8 mouse cellular contexts compared by ENCODE assay signal in the genomic region with DNA sequence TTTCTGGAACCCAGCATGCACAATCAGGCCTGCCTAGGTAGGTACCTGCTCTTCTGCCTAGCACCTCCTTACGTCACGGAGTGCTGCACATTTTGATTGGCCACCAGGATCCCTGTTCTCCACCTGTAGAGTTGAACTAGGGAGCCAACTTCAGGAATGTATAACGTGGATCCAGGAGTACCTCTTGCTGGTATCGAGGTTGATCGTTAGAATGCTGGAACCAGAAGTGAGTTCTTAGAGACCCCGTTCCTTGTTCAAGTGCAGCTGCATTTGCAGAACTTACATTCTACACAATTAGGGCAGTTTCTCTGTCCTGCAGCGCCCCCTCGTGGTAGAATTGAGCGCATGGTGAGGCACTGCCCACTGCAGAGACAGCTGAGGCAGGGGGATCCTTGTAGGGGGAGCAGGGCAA. TPM values are rescaled to one million over a fixed set of nuclear protein-coding genes. Genes with fewer than 3 reads are reported as not detected.
A peak's percentile ranks its signal among the peaks of the same experiment; 100 is the strongest.
DNase-seq lines count a peak whose midpoint lies in the region; ATAC-seq and TF ChIP-seq lines count a peak whose summit lies in the region.

No protein-coding gene starts in this region.

- TF ChIP-seq POLR2A in testis, adult 2 months (IDR thresholded peaks at IDR 0.05; ENCODE audit: control insufficient read depth, low read depth, low read length) = no peak

- H3K36me3 ChIP-seq in testis, adult 2 months (ENCODE audit: control insufficient read depth, insufficient read depth, low read length) = no peaks in the 10 kb centered on the region
- no peaks in the 10 kb centered on the region for H3K36me3 ChIP-seq in liver, embryonic 16.5 days (ENCODE audit: control insufficient read depth, insufficient read depth)
- H3K36me3 ChIP-seq in neural tube, embryonic 13.5 days = no peaks in the 10 kb centered on the region

- no peaks in the 10 kb centered on the region for H3K27me3 ChIP-seq in testis, adult 2 months (ENCODE audit: control insufficient read depth, insufficient read depth, low read length)
- H3K27me3 ChIP-seq in liver, embryonic 16.5 days (ENCODE audit: control insufficient read depth, insufficient read depth, low read depth, low read length) = no peaks in the 10 kb centered on the region
- no peaks in the 10 kb centered on the region for H3K27me3 ChIP-seq in neural tube, embryonic 13.5 days

- TF ChIP-seq CTCF in testis, adult 2 months (IDR thresholded peaks at IDR 0.05; ENCODE audit: control insufficient read depth, insufficient read depth, insufficient replicate concordance, low read depth, low read length) = peak; percentile 73; the same call in 1 of the 2 replicates
- TF ChIP-seq CTCF in gastrocnemius, adult 2 months (IDR thresholded peaks at IDR 0.05) = peak; percentile 94; the same call in 1 of the 2 replicates

- no peak overlapping the region for H3K27ac ChIP-seq in testis, adult 2 months (ENCODE audit: control insufficient read depth, insufficient read depth, low read depth, low read length)
- no peak overlapping the region for H3K27ac ChIP-seq in gastrocnemius, adult 2 months
- H3K27ac ChIP-seq in liver, embryonic 16.5 days (ENCODE audit: low read length) = no peak overlapping the region
- H3K27ac ChIP-seq in neural tube, embryonic 13.5 days (replicated peaks) = no peak overlapping the region

- H3K4me1 ChIP-seq in testis, adult 2 months (ENCODE audit: control insufficient read depth, insufficient read depth, low read length) = peaks cover 4% of the 10 kb centered on the region
- no peaks in the 10 kb centered on the region for H3K4me1 ChIP-seq in liver, embryonic 16.5 days (ENCODE audit: control insufficient read depth, low read depth, low read length)
- no peaks in the 10 kb centered on the region for H3K4me1 ChIP-seq in neural tube, embryonic 13.5 days (replicated peaks)

- H3K9ac ChIP-seq in liver, embryonic 16.5 days (ENCODE audit: low read depth, low read length) = no peak overlapping the region
- H3K9ac ChIP-seq in neural tube, embryonic 13.5 days = no peak overlapping the region

- 13% methylated on average over 9 of the region's 9 CpGs for WGBS in liver, embryonic 16.5 days (ENCODE audit: insufficient replicate concordance)
- WGBS in neural tube, embryonic 13.5 days = 21% methylated on average over 9 of the region's 9 CpGs

- peak; percentile 44; the same call in 1 of the 2 replicates for ATAC-seq in liver, embryonic 16.5 days (ENCODE audit: low read depth)
- ATAC-seq in neural tube, embryonic 13.5 days (ENCODE audit: low read depth) = peak; percentile 38; the same call in 1 of the 2 replicates

- H3K4me2 ChIP-seq in liver, embryonic 16.5 days (ENCODE audit: low read depth, low read length) = no peak overlapping the region
- no peak overlapping the region for H3K4me2 ChIP-seq in neural tube, embryonic 13.5 days

- no peak for DNase-seq in testis, postnatal 14 days (ENCODE audit: low spot score)
- DNase-seq in cerebellum, adult 9-11 months = peak; percentile 83
- DNase-seq in gastrocnemius, adult 2 months = peak; percentile 86
- DNase-seq in kidney, adult 8-10 months = peak; percentile 86 to 94
- peak; percentile 91 for DNase-seq in testis, postnatal 10 days (ENCODE audit: low spot score)

- H3K9me3 ChIP-seq in liver, embryonic 16.5 days (replicated peaks; ENCODE audit: control insufficient read depth, low read length) = no peaks in the 10 kb centered on the region
- no peaks in the 10 kb centered on the region for H3K9me3 ChIP-seq in neural tube, embryonic 13.5 days

- H3K4me3 ChIP-seq in testis, adult 2 months (ENCODE audit: control insufficient read depth, low read depth, low read length) = no peak overlapping the region
- no peak overlapping the region for H3K4me3 ChIP-seq in gastrocnemius, adult 2 months
- H3K4me3 ChIP-seq in liver, embryonic 16.5 days (ENCODE audit: low read depth, low read length) = no peak overlapping the region
- no peak overlapping the region for H3K4me3 ChIP-seq in neural tube, embryonic 13.5 days

- intact Hi-C loops in gastrocnemius, adult 2 months (cut with DNase I) = loop anchor here (2.0 to 5.0 kb wide), 3 partner anchors 25 to 313 kb away; partner anchors contain the start of genes Ube2s and Zfp628

RNA-seq across cellular contexts. Expression of gene Ssc5d, which starts 14.5 kb away (rescaled TPM):
- 0.94 and 1.9 TPM in 2 replicates for polyA plus RNA-seq in testis, adult 2 months (2012; rRNA removed)
- 1 to 10 TPM; 4.3 to 8.7 TPM for total RNA-seq in gastrocnemius, adult 2 months (2021)
- 0.08 and 0.20 TPM in 2 replicates for polyA plus RNA-seq in liver, embryonic 16.5 days (2015; fragmentation: Nextera tagmentation; extraction: Ambion mirVana)
- polyA plus RNA-seq in neural tube, embryonic 13.5 days (2015; fragmentation: Nextera tagmentation; extraction: Ambion mirVana) = 2.4 and 2.7 TPM in 2 replicates

RNA-seq across cellular contexts. Expression of gene Nat14, which starts 18.2 kb away (rescaled TPM):
- 3.7 and 4.8 TPM in 2 replicates for polyA plus RNA-seq in testis, adult 2 months (2012; rRNA removed)
- 1 to 10 TPM; 2.7 to 5.9 TPM for total RNA-seq in gastrocnemius, adult 2 months (2021)
- polyA plus RNA-seq in liver, embryonic 16.5 days (2015; fragmentation: Nextera tagmentation; extraction: Ambion mirVana) = 0.25 and 0.37 TPM in 2 replicates
- polyA plus RNA-seq in neural tube, embryonic 13.5 days (2015; fragmentation: Nextera tagmentation; extraction: Ambion mirVana) = 21.5 and 23.2 TPM in 2 replicates

RNA-seq across cellular contexts. Expression of gene Sbk2, which starts 24.1 kb away (rescaled TPM):
- 0.04 and 0.17 TPM in 2 replicates for polyA plus RNA-seq in testis, adult 2 months (2012; rRNA removed)
- 10 to 100 TPM; 36.7 to 77.0 TPM for total RNA-seq in gastrocnemius, adult 2 months (2021)
- polyA plus RNA-seq in liver, embryonic 16.5 days (2015; fragmentation: Nextera tagmentation; extraction: Ambion mirVana) = not detected in 2 replicates
- polyA plus RNA-seq in neural tube, embryonic 13.5 days (2015; fragmentation: Nextera tagmentation; extraction: Ambion mirVana) = not detected in 2 replicates

RNA-seq across cellular contexts. Expression of gene Zfp628, which starts 25.1 kb away (rescaled TPM):
- polyA plus RNA-seq in testis, adult 2 months (2012; rRNA removed) = 8.8 and 10.5 TPM in 2 replicates
- total RNA-seq in gastrocnemius, adult 2 months (2021) = 10 to 100 TPM in 1 of 2 experiments, 1 to 10 TPM in 1; 8.5 to 10.7 TPM
- 1.4 and 1.9 TPM in 2 replicates for polyA plus RNA-seq in liver, embryonic 16.5 days (2015; fragmentation: Nextera tagmentation; extraction: Ambion mirVana)
- polyA plus RNA-seq in neural tube, embryonic 13.5 days (2015; fragmentation: Nextera tagmentation; extraction: Ambion mirVana) = 4.6 and 4.8 TPM in 2 replicates

RNA-seq across cellular contexts. Expression of gene Sbk3, which starts 30.9 kb away (rescaled TPM):
- 0.23 and 0.27 TPM in 2 replicates for polyA plus RNA-seq in testis, adult 2 months (2012; rRNA removed)
- total RNA-seq in gastrocnemius, adult 2 months (2021) = 1 to 10 TPM in 1 of 2 experiments, under 1 TPM in 1; 0.46 to 5.2 TPM
- polyA plus RNA-seq in liver, embryonic 16.5 days (2015; fragmentation: Nextera tagmentation; extraction: Ambion mirVana) = not detected in 2 replicates
- polyA plus RNA-seq in neural tube, embryonic 13.5 days (2015; fragmentation: Nextera tagmentation; extraction: Ambion mirVana) = 0.14 and 0.18 TPM in 2 replicates
